Mouse (Mus musculus) macrophage (primary cell): ENCODE data around the gene Magi2. TPM values are rescaled to one million over a fixed set of nuclear protein-coding genes. Genes with fewer than 3 reads are reported as not detected.

Experiments
- H3K27ac ChIP-seq: fragments of 350-480 bp; formaldehyde crosslinking; 2 replicates; pipeline ENCODE4 v1.9.0; 2021
- H3K36me3 ChIP-seq: fragments of 350-480 bp; formaldehyde crosslinking; 2 replicates; pipeline ENCODE4 v1.9.0; 2021; ENCODE audit errors: inconsistent target
- H3K4me3 ChIP-seq: fragments of 350-480 bp; formaldehyde crosslinking; 2 replicates; pipeline ENCODE4 v1.9.0; 2021; ENCODE audit errors: inconsistent target
- H3K79me2 ChIP-seq: fragments of 350-480 bp; formaldehyde crosslinking; 2 replicates; pipeline ENCODE4 v1.9.0; 2021; ENCODE audit errors: inconsistent target
- WGBS: methylation state at CpG from one replicate; pipeline ENCODE4 v1.1.7; 2026; ENCODE audit warnings: inconsistent platforms; ENCODE audit not compliant: missing documents; 5-methylcytosine and 5-hydroxymethylcytosine counted together
- polyA plus RNA-seq: library from polyadenylated mRNA; stranded (reverse); fragments of 250-400 nt; gene quantifications from 3 replicates; pipeline ENCODE4 v1.2.4, GENCODE M21; 2018; ENCODE audit warnings: inconsistent platforms

The Magi2 gene
- polyA plus RNA-seq, 1 experiment from 2014 or later = 0.43 TPM

DNA sequence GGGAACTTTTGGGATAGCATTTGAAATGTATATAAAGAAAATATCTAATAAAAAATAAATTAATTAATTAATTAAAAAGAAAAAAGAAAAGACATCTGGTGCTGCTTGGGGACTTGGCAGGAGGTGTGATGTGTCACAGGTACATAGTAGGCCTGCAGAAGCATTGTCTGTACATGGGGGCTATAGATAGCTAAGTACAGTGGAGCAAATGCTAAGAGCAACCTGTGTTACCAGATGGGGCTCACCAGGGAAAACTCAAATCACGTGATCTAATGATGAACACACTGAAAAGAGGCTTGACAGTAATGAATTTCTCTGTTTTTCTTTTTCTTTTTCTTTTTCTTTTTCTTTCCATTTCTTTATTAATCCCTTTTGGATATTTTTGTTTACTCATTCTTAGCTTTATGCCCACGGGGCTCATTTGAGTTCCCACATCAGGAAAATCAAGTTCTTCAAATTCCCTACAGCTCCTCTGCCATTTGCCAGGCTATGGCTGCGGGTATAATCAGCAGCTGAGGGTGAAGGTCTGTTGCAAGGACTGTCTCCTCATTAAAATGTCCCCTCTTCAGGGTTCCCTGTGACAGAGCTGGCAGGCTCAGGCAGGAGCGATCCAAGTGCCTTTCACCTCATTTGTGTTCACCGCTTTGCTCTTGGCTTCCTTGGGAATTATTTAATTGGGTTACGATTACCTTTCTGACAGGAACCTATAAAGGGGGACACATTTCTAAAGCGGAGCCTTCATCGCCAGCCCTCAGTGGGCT lies 1058.4 kb downstream of the Magi2 start:
- H3K79me2 ChIP-seq = no peaks in the 10 kb centered on the region
- no peak overlapping the region for H3K27ac ChIP-seq
- WGBS = 89% methylated on average over 8 of the region's 8 CpGs
- no peak overlapping the region for H3K4me3 ChIP-seq
- H3K36me3 ChIP-seq = no peaks in the 10 kb centered on the region

DNA sequence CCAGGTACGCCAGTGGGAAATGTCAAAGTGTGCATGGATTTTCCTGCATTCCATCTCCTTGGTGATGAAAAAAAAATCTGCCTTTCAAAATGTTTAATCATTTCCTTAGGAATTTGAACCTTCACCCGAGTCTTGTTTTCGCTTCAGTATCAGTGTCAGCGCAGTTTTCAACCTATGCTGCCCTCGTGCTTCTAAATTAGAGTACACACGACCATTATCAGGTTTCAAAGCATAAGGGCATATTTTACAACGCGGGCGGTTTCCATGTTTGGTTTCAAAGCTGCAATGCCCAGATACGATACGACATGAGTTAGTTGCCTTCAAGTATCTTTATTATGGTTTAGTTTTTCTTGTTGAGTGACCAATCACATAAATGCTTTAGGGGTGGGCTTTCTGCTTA lies 1067.7 kb downstream of the Magi2 start:
- no peak overlapping the region for H3K4me3 ChIP-seq

GRCm38 (mm10) chr5:20299816-20300215 lies 1073.0 kb downstream of the Magi2 start:
- Histone ChIP-seq H3K4me3 (no peak overlapping the region), H3K79me2 (no peaks in the 10 kb centered on the region), H3K27ac (no peak overlapping the region), H3K36me3 (no peaks in the 10 kb centered on the region)
- WGBS = 63% methylated on average over 6 of the region's 6 CpGs

More for the DNA sequence above, 1067.7 kb downstream of the Magi2 start:
- Histone ChIP-seq H3K27ac (no peak overlapping the region), H3K79me2 (no peaks in the 10 kb centered on the region), H3K36me3 (no peaks in the 10 kb centered on the region)
- 94% methylated on average over 11 of the region's 11 CpGs for WGBS

- 87% methylated on average over 8 of the region's 8 CpGs for WGBS
Measured at GRCm38 (mm10) chr5:20303056-20303965, 1076.5 kb downstream of the Magi2 start.

DNA sequence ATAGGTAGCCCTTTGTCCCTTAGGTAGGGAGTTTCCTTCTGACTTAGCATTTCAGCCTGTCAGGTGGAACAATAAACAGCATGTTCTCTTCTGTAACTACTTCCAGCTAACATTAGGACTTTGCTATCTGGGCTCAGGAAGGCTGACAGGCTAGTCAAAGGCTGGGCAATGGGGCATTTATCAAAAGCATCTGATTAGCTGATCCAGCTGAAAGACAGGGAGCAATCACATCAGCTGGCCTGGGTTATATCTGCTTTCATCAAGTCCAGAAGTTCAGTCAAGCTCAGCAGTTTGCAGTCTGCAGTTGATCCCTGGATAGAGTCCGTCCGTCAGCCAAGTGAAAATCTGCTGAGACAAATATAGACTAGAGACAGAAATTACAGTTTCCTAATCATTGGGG lies 1094.1 kb downstream of the Magi2 start:
- no peak overlapping the region for H3K27ac ChIP-seq
- H3K36me3 ChIP-seq = no peaks in the 10 kb centered on the region
- no peak overlapping the region for H3K4me3 ChIP-seq
- H3K79me2 ChIP-seq = no peaks in the 10 kb centered on the region
- 100% methylated on average over 2 of the region's 2 CpGs for WGBS

More at GRCm38 (mm10) chr5:20303056-20303965, 1076.5 kb downstream of the Magi2 start:
- no peak overlapping the region for H3K27ac ChIP-seq
- H3K4me3 ChIP-seq = no peak overlapping the region
- H3K36me3 ChIP-seq = no peaks in the 10 kb centered on the region
- H3K79me2 ChIP-seq = no peaks in the 10 kb centered on the region

- H3K79me2 ChIP-seq = no peaks in the 10 kb centered on the region
- H3K4me3 ChIP-seq = no peak overlapping the region
- no peaks in the 10 kb centered on the region for H3K36me3 ChIP-seq
- H3K27ac ChIP-seq = no peak overlapping the region
- 87% methylated on average over 2 of the region's 2 CpGs for WGBS
Measured at GRCm38 (mm10) chr5:20325290-20325689, 1098.5 kb downstream of the Magi2 start.

- Histone ChIP-seq H3K4me3 (no peak overlapping the region), H3K36me3 (no peaks in the 10 kb centered on the region), H3K79me2 (no peaks in the 10 kb centered on the region), H3K27ac (no peak overlapping the region)
- 36% methylated on average over 1 of the region's 1 CpGs for WGBS
Measured at GRCm38 (mm10) chr5:20328901-20329300, 1102.1 kb downstream of the Magi2 start.

- Histone ChIP-seq H3K27ac (no peak overlapping the region), H3K79me2 (no peaks in the 10 kb centered on the region), H3K36me3 (no peaks in the 10 kb centered on the region), H3K4me3 (no peak overlapping the region)
- WGBS = 69% methylated on average over 3 of the region's 3 CpGs
Measured at GRCm38 (mm10) chr5:20330025-20330424, 1103.2 kb downstream of the Magi2 start.

GRCm38 (mm10) chr5:20332574-20332973 lies 1105.7 kb downstream of the Magi2 start:
- no peaks in the 10 kb centered on the region for H3K36me3 ChIP-seq
- WGBS = 4% methylated on average over 4 of the region's 4 CpGs

GRCm38 (mm10) chr5:20334549-20334948 lies 1107.7 kb downstream of the Magi2 start:
- H3K27ac ChIP-seq = no peak overlapping the region

More at GRCm38 (mm10) chr5:20332574-20332973, 1105.7 kb downstream of the Magi2 start:
- H3K27ac ChIP-seq = no peak overlapping the region
- no peak overlapping the region for H3K4me3 ChIP-seq
- no peaks in the 10 kb centered on the region for H3K79me2 ChIP-seq

GRCm38 (mm10) chr5:20352941-20353340 lies 1126.1 kb downstream of the Magi2 start:
- WGBS = 31% methylated on average over 8 of the region's 8 CpGs
- Histone ChIP-seq H3K4me3 (no peak overlapping the region), H3K36me3 (no peaks in the 10 kb centered on the region), H3K79me2 (no peaks in the 10 kb centered on the region), H3K27ac (no peak overlapping the region)

More at GRCm38 (mm10) chr5:20334549-20334948, 1107.7 kb downstream of the Magi2 start:
- Histone ChIP-seq H3K79me2 (no peaks in the 10 kb centered on the region), H3K4me3 (no peak overlapping the region), H3K36me3 (no peaks in the 10 kb centered on the region)

DNA sequence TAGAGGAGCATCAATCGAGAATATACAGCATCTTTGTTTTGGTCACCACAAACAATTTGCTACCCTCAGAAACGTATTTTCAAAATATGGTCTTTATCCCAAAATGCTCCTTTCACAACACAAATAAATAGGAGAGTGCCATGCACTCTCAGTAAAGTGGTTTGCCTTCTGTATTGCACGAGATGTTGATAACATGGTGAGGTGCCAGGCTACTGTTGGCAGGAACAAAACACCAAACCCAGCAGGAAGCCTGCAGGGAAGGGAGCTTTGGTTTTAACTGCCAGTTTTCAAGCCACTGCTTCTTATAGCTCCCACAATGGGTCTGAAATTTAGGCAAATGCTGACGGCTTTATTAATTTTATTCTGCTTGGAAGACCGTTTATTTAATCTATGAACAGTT lies 1131.6 kb downstream of the Magi2 start:
- H3K27ac ChIP-seq = no peak overlapping the region
- WGBS = 18% methylated on average over 5 of the region's 5 CpGs
- no peaks in the 10 kb centered on the region for H3K36me3 ChIP-seq
- H3K79me2 ChIP-seq = no peaks in the 10 kb centered on the region
- H3K4me3 ChIP-seq = no peak overlapping the region

DNA sequence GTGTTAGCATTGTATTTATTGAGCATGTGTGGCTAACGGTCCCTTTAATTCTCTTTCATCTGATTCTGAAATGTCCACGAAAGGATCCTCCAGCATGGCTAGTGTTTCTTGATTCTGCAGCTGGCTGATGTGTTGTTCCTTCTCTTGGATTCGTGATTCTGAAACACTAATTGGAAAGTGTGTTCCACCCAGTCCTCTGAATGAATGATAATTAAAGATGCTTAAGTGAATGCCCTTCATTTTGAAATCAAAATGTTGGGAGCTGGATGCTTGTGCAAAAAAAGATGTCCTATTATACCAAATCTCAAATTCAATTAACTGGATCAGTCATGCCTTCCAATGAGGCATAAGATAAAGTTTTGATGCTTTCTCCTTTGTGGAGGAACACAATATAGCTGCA lies 1132.2 kb downstream of the Magi2 start:
- Histone ChIP-seq H3K36me3 (no peaks in the 10 kb centered on the region), H3K27ac (no peak overlapping the region), H3K79me2 (no peaks in the 10 kb centered on the region), H3K4me3 (no peak overlapping the region)
- WGBS = 64% methylated on average over 3 of the region's 3 CpGs

- H3K27ac ChIP-seq = no peak overlapping the region
- H3K4me3 ChIP-seq = no peak overlapping the region
- H3K36me3 ChIP-seq = no peaks in the 10 kb centered on the region
- 25% methylated on average over 3 of the region's 3 CpGs for WGBS
- H3K79me2 ChIP-seq = no peaks in the 10 kb centered on the region
Measured at GRCm38 (mm10) chr5:20362154-20362553, 1135.3 kb downstream of the Magi2 start.

DNA sequence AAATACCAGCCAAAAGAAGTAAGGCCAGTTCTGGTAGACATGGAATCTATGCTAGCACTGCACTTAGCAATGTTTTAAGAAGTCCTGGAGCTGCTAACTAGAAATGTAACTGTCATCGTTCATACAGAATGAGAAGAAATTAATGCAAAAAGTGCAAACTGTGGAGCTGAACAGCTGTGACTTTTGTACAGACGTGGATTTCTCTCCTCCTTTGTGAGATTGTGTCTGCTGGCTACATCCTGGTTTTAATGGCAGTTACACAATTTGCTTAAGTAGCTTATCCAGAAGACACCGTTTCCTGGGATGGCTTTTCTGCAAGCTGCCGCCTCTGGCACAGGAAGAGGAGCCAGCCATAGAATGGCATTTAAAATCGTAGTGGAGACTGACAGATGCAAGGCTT lies 1136.4 kb downstream of the Magi2 start:
- Histone ChIP-seq H3K79me2 (no peaks in the 10 kb centered on the region), H3K36me3 (no peaks in the 10 kb centered on the region), H3K27ac (no peak overlapping the region), H3K4me3 (no peak overlapping the region)
- 62% methylated on average over 5 of the region's 5 CpGs for WGBS
